14 mouse cellular contexts compared by ENCODE assay signal in genomic region chr1:126491412-126491811, GRCm38 (mm10).
DNase-seq lines count a peak whose midpoint lies in the region; ATAC-seq and TF ChIP-seq lines count a peak whose summit lies in the region.
"Had no signal": no experiment of that assay in that cellular context is flagged by ENCODE, and none has a peak within 500 bp of the region (broad histone marks: within the 10 kb centered on the region; RNA-seq: fewer than 3 reads in every experiment).

No protein-coding gene starts in this region.

- TF ChIP-seq EP300 in lung, postnatal 0 days (IDR thresholded peaks at IDR 0.05): no peak

- peaks cover 71% of the 10 kb centered on the region for H3K27me3 ChIP-seq in forebrain, embryonic 10.5 days (ENCODE audit: poor library complexity, severe bottlenecking)
- no peaks in the 10 kb centered on the region for H3K27me3 ChIP-seq in forebrain, embryonic 11.5 days (ENCODE audit: control insufficient read depth, insufficient read depth, low read length)
- H3K27me3 ChIP-seq in lung, postnatal 0 days (replicated peaks; ENCODE audit: insufficient read depth, low read length): no peaks in the 10 kb centered on the region
- H3K27me3 ChIP-seq in midbrain, embryonic 10.5 days (ENCODE audit: low read depth, poor library complexity, severe bottlenecking): peaks cover 8% of the 10 kb centered on the region
- H3K27me3 ChIP-seq in neural tube, embryonic 15.5 days (replicated peaks): no peaks in the 10 kb centered on the region
- H3K27me3 ChIP-seq: limb, embryonic 15.5 days had no signal

- no peaks in the 10 kb centered on the region for H3K9me3 ChIP-seq in forebrain, embryonic 10.5 days
- no peaks in the 10 kb centered on the region for H3K9me3 ChIP-seq in forebrain, embryonic 11.5 days (ENCODE audit: control insufficient read depth, low read length)
- H3K9me3 ChIP-seq in lung, postnatal 0 days (ENCODE audit: low read length): no peaks in the 10 kb centered on the region
- no peaks in the 10 kb centered on the region for H3K9me3 ChIP-seq in midbrain, embryonic 10.5 days (replicated peaks)
- no peaks in the 10 kb centered on the region for H3K9me3 ChIP-seq in neural tube, embryonic 15.5 days (replicated peaks)
- H3K9me3 ChIP-seq: limb, embryonic 15.5 days had no signal

- H3K27ac ChIP-seq in forebrain, embryonic 10.5 days: no peak overlapping the region
- no peak overlapping the region for H3K27ac ChIP-seq in forebrain, embryonic 11.5 days (ENCODE audit: low read depth, low read length)
- no peak overlapping the region for H3K27ac ChIP-seq in lung, postnatal 0 days (ENCODE audit: low read length)
- H3K27ac ChIP-seq in midbrain, embryonic 10.5 days (replicated peaks): 0 out of 2 replicates have a peak overlapping the region, but pooled peaks have one; percentile 23
- no peak overlapping the region for H3K27ac ChIP-seq in neural tube, embryonic 15.5 days (replicated peaks)
- H3K27ac ChIP-seq: layer of hippocampus, adult 2 months; left cerebral cortex, adult 2 months; limb, embryonic 15.5 days had no signal

- no peak for TF ChIP-seq CTCF in lung, postnatal 0 days (IDR thresholded peaks at IDR 0.05)

- peaks cover 38% of the 10 kb centered on the region for H3K4me1 ChIP-seq in forebrain, embryonic 10.5 days
- H3K4me1 ChIP-seq in forebrain, embryonic 11.5 days (replicated peaks; ENCODE audit: control insufficient read depth, insufficient read depth, low read length): peaks cover 6% of the 10 kb centered on the region; the same call in 1 of the 2 replicates
- peaks cover 5% of the 10 kb centered on the region; the same call in 1 of the 2 replicates for H3K4me1 ChIP-seq in lung, postnatal 0 days (ENCODE audit: insufficient read depth, low read depth, low read length)
- H3K4me1 ChIP-seq in midbrain, embryonic 10.5 days: peaks cover 57% of the 10 kb centered on the region
- peaks cover 33% of the 10 kb centered on the region for H3K4me1 ChIP-seq in neural tube, embryonic 15.5 days

- no peaks in the 10 kb centered on the region for H3K36me3 ChIP-seq in forebrain, embryonic 10.5 days (replicated peaks)
- no peaks in the 10 kb centered on the region for H3K36me3 ChIP-seq in forebrain, embryonic 11.5 days (ENCODE audit: control insufficient read depth, insufficient read depth, low read length)
- H3K36me3 ChIP-seq in lung, postnatal 0 days (ENCODE audit: insufficient read depth, low read length): no peaks in the 10 kb centered on the region
- H3K36me3 ChIP-seq in midbrain, embryonic 10.5 days: 0 out of 2 replicates have a peak, but pooled peaks cover under 1% of the 10 kb centered on the region
- no peaks in the 10 kb centered on the region for H3K36me3 ChIP-seq in neural tube, embryonic 15.5 days
- H3K36me3 ChIP-seq: limb, embryonic 15.5 days had no signal

- H3K9ac ChIP-seq in forebrain, embryonic 11.5 days (ENCODE audit: low read length): no peak overlapping the region
- H3K9ac ChIP-seq in lung, postnatal 0 days (replicated peaks; ENCODE audit: low read depth): no peak overlapping the region
- no peak overlapping the region; the same call in 1 of the 2 replicates for H3K9ac ChIP-seq in neural tube, embryonic 15.5 days (replicated peaks)
- H3K9ac ChIP-seq: limb, embryonic 15.5 days had no signal

- H3K4me2 ChIP-seq in forebrain, embryonic 11.5 days (ENCODE audit: low read depth, low read length, severe bottlenecking): no peak overlapping the region
- H3K4me2 ChIP-seq in lung, postnatal 0 days (replicated peaks; ENCODE audit: low read depth, low read length): peak overlapping the region; percentile 84
- H3K4me2 ChIP-seq in neural tube, embryonic 15.5 days: peak overlapping the region; percentile 86

- 0 out of 2 replicates have a peak overlapping the region, but pooled peaks have one; percentile 5 for H3K4me3 ChIP-seq in forebrain, embryonic 10.5 days
- no peak overlapping the region for H3K4me3 ChIP-seq in forebrain, embryonic 11.5 days (ENCODE audit: low read depth, low read length)
- peak overlapping the region; percentile 10; the same call in 1 of the 2 replicates for H3K4me3 ChIP-seq in lung, postnatal 0 days (ENCODE audit: low read depth, low read length)
- H3K4me3 ChIP-seq in midbrain, embryonic 10.5 days: peak overlapping the region; percentile 62
- H3K4me3 ChIP-seq in neural tube, embryonic 15.5 days (replicated peaks): peak overlapping the region; percentile 54
- H3K4me3 ChIP-seq: left cerebral cortex, adult 2 months had no signal

- 76% methylated on average over 5 of the region's 5 CpGs for WGBS in forebrain, embryonic 10.5 days
- WGBS in forebrain, embryonic 11.5 days: 82% methylated on average over 5 of the region's 5 CpGs
- 54% methylated on average over 5 of the region's 5 CpGs for WGBS in lung, postnatal 0 days
- WGBS in midbrain, embryonic 10.5 days: 67% methylated on average over 5 of the region's 5 CpGs
- WGBS in neural tube, embryonic 15.5 days: 86% methylated on average over 5 of the region's 5 CpGs

- no peak for DNase-seq in forebrain, embryonic 10.5 days (ENCODE audit: extremely low spot score, low spot score)
- DNase-seq in forebrain, embryonic 11.5 days (ENCODE audit: low spot score): no peak
- DNase-seq in lung, postnatal 0 days (ENCODE audit: low spot score): no peak
- DNase-seq in lung, postnatal 10 days: no peak
- no peak for DNase-seq in midbrain, embryonic 10.5 days (ENCODE audit: low spot score)
- no peak for DNase-seq in adrenal gland, postnatal 14 days
- DNase-seq: cerebellum, adult 18-20 months; gastrocnemius, postnatal 25 days; lung, adult 18-20 months had no signal

- ATAC-seq in forebrain, embryonic 11.5 days (replicated peaks; ENCODE audit: low FRiP score): no peak
- ATAC-seq in lung, postnatal 0 days: no peak
- ATAC-seq in neural tube, embryonic 15.5 days (ENCODE audit: low FRiP score): 0 out of 2 replicates have a peak, but pooled peaks have one; percentile 25
- no peak for ATAC-seq in erythroblast, adult 5-6 weeks (replicated peaks; ENCODE audit: low FRiP score, poor library complexity, severe bottlenecking)
